18 mouse cellular contexts compared by ENCODE assay signal in genomic region chr4:128959676-128960075, GRCm38 (mm10). TPM values are rescaled to one million over a fixed set of nuclear protein-coding genes. Genes with fewer than 3 reads are reported as not detected.
DNase-seq lines count a peak whose midpoint lies in the region; ATAC-seq lines count a peak whose summit lies in the region.
"Had no signal": no experiment of that assay in that cellular context is flagged by ENCODE, and none has a peak within 500 bp of the region (broad histone marks: within the 10 kb centered on the region; RNA-seq: fewer than 3 reads in every experiment).

No protein-coding gene starts in this region.

- H3K36me3 ChIP-seq in midbrain, embryonic 16.5 days (ENCODE audit: control insufficient read depth, insufficient read depth, low read length) = no peaks in the 10 kb centered on the region
- H3K36me3 ChIP-seq in midbrain, embryonic 13.5 days = no peaks in the 10 kb centered on the region
- H3K36me3 ChIP-seq: forebrain, embryonic 10.5 days; heart, embryonic 12.5 days; hindbrain, embryonic 10.5 days; intestine, embryonic 15.5 days had no signal

- no peak overlapping the region for H3K4me2 ChIP-seq in midbrain, embryonic 16.5 days (ENCODE audit: low read length)
- H3K4me2 ChIP-seq in midbrain, embryonic 13.5 days (replicated peaks) = no peak overlapping the region
- H3K4me2 ChIP-seq: embryonic facial prominence, embryonic 15.5 days; heart, embryonic 12.5 days; intestine, embryonic 15.5 days had no signal

- ATAC-seq in midbrain, embryonic 16.5 days = no peak
- ATAC-seq in midbrain, embryonic 13.5 days = no peak
- ATAC-seq in granulocyte monocyte progenitor cell, adult 5-6 weeks (replicated peaks; ENCODE audit: poor library complexity, severe bottlenecking) = peak; percentile 7; the same call in 1 of the 2 replicates
- ATAC-seq: forebrain, embryonic 14.5 days; intestine, embryonic 15.5 days had no signal

- peaks cover 27% of the 10 kb centered on the region for H3K4me1 ChIP-seq in midbrain, embryonic 16.5 days (ENCODE audit: control insufficient read depth, insufficient read depth, low read length)
- H3K4me1 ChIP-seq in midbrain, embryonic 13.5 days (replicated peaks) = peaks cover 38% of the 10 kb centered on the region

- WGBS in midbrain, embryonic 16.5 days = 85% methylated on average over 17 of the region's 17 CpGs
- WGBS in midbrain, embryonic 13.5 days = 92% methylated on average over 17 of the region's 17 CpGs

- peak; percentile 38 to 52 for DNase-seq in adrenal gland, adult (ENCODE audit: inconsistent age in 2 of 2, low spot score in 1 of 2)
- no peak for DNase-seq in adrenal gland, postnatal 36 days
- peak; percentile 26 to 33 for DNase-seq in cerebellum, postnatal 25 days
- no peak for DNase-seq in cerebellum, postnatal 36 days
- DNase-seq in layer of hippocampus, postnatal 14 days (ENCODE audit: low spot score in 2 of 2) = no peak
- DNase-seq: adrenal gland, postnatal 10 days; cerebellum, postnatal 14 days; kidney, adult 18-20 months had no signal

- no peak overlapping the region for H3K4me3 ChIP-seq in midbrain, embryonic 16.5 days (ENCODE audit: low read depth, low read length)
- H3K4me3 ChIP-seq in midbrain, embryonic 13.5 days (replicated peaks) = no peak overlapping the region
- H3K4me3 ChIP-seq: embryonic facial prominence, embryonic 15.5 days; erythroblast, embryonic 14.5 days; forebrain, embryonic 10.5 days; heart, embryonic 12.5 days; hindbrain, embryonic 10.5 days; intestine, embryonic 15.5 days had no signal

- no peaks in the 10 kb centered on the region for H3K27me3 ChIP-seq in midbrain, embryonic 16.5 days (ENCODE audit: control insufficient read depth, insufficient read depth, low read depth, low read length)
- peaks cover 9% of the 10 kb centered on the region for H3K27me3 ChIP-seq in midbrain, embryonic 13.5 days
- H3K27me3 ChIP-seq: embryonic facial prominence, embryonic 15.5 days had no signal

- H3K27ac ChIP-seq in midbrain, embryonic 16.5 days (ENCODE audit: low read length) = no peak overlapping the region
- H3K27ac ChIP-seq in midbrain, embryonic 13.5 days = no peak overlapping the region
- H3K27ac ChIP-seq: embryonic facial prominence, embryonic 15.5 days; forebrain, embryonic 10.5 days; hindbrain, embryonic 10.5 days; intestine, embryonic 15.5 days had no signal

- no peaks in the 10 kb centered on the region for H3K9me3 ChIP-seq in midbrain, embryonic 16.5 days (replicated peaks; ENCODE audit: control insufficient read depth, low read length, poor library complexity, severe bottlenecking)
- no peaks in the 10 kb centered on the region for H3K9me3 ChIP-seq in midbrain, embryonic 13.5 days
- H3K9me3 ChIP-seq: embryonic facial prominence, embryonic 15.5 days; forebrain, embryonic 10.5 days; heart, embryonic 12.5 days; hindbrain, embryonic 10.5 days; intestine, embryonic 15.5 days had no signal

- 0 out of 2 replicates have a peak overlapping the region, but pooled peaks have one; percentile 12 for H3K9ac ChIP-seq in midbrain, embryonic 16.5 days (ENCODE audit: low read depth, low read length)
- no peak overlapping the region for H3K9ac ChIP-seq in midbrain, embryonic 13.5 days (replicated peaks)
- H3K9ac ChIP-seq: embryonic facial prominence, embryonic 15.5 days; heart, embryonic 12.5 days; intestine, embryonic 15.5 days had no signal

RNA-seq across cellular contexts. Expression of gene Azin2, which starts 2.6 kb away (rescaled TPM):
- 10 to 100 TPM; 51.6 to 70.4 TPM for total RNA-seq in adrenal gland, postnatal 36 days (2021)
- 16.6 and 20.2 TPM in 2 replicates for polyA plus RNA-seq in midbrain, embryonic 16.5 days (2015; fragmentation: Nextera tagmentation; extraction: Ambion mirVana)
- polyA plus RNA-seq in midbrain, embryonic 13.5 days (2015; fragmentation: Nextera tagmentation; extraction: Ambion mirVana) = 17.4 and 21.3 TPM in 2 replicates
- total RNA-seq in granulocyte monocyte progenitor cell, adult 5-6 weeks (2014; fragmentation: Nextera tagmentation) = 3.3 and 9.7 TPM in 2 replicates
- total RNA-seq in granulocyte monocyte progenitor cell, adult 5-6 weeks (2017) = 0.21 and 0.95 TPM in 2 replicates
- total RNA-seq in layer of hippocampus, postnatal 14 days (2021) = 10 to 100 TPM; 31.1 to 33.6 TPM
- polyA plus RNA-seq: erythroblast, embryonic 14.5 days had no signal

RNA-seq across cellular contexts. Expression of gene Ak2, which starts 32.1 kb away (rescaled TPM):
- total RNA-seq in adrenal gland, postnatal 36 days (2021) = 100 to 1,000 TPM; 131 to 134 TPM
- 81.6 and 81.7 TPM in 2 replicates for polyA plus RNA-seq in midbrain, embryonic 16.5 days (2015; fragmentation: Nextera tagmentation; extraction: Ambion mirVana)
- polyA plus RNA-seq in midbrain, embryonic 13.5 days (2015; fragmentation: Nextera tagmentation; extraction: Ambion mirVana) = 102 and 108 TPM in 2 replicates
- total RNA-seq in granulocyte monocyte progenitor cell, adult 5-6 weeks (2014; fragmentation: Nextera tagmentation) = 166 and 176 TPM in 2 replicates
- total RNA-seq in granulocyte monocyte progenitor cell, adult 5-6 weeks (2017) = 169 and 186 TPM in 2 replicates
- 10 to 100 TPM; 26.1 to 28.8 TPM for total RNA-seq in layer of hippocampus, postnatal 14 days (2021)

Comparison
In these comparisons a context has a peak if more than half of its experiments do, and no peak if none do; other contexts are left out.
1. DNase-seq: peak in adrenal gland, adult (2 of 2) and cerebellum, postnatal 25 days (2 of 2); none in adrenal gland, postnatal 36 days (0 of 2), cerebellum, postnatal 36 days (0 of 2) and layer of hippocampus, postnatal 14 days (0 of 2).
2. RNA of gene Ak2, which starts 32.1 kb away (total RNA-seq): 166 to 186 TPM in granulocyte monocyte progenitor cell, adult 5-6 weeks and 131 to 134 TPM in adrenal gland, postnatal 36 days; 26.1 to 28.8 TPM in layer of hippocampus, postnatal 14 days; every median in the first group is over 4 times any median in the second.